Mouse (Mus musculus) macrophage (primary cell): ENCODE measurements around the gene Gulp1. TPM values are rescaled to one million over a fixed set of nuclear protein-coding genes. Genes with fewer than 3 reads are reported as not detected.

ENCODE experiments used
- H3K27ac ChIP-seq: fragments of 350-480 bp; formaldehyde crosslinking; 2 replicates; pipeline ENCODE4 v1.9.0; 2021
- H3K36me3 ChIP-seq: fragments of 350-480 bp; formaldehyde crosslinking; 2 replicates; pipeline ENCODE4 v1.9.0; 2021; ENCODE audit errors: inconsistent target
- H3K4me3 ChIP-seq: fragments of 350-480 bp; formaldehyde crosslinking; 2 replicates; pipeline ENCODE4 v1.9.0; 2021; ENCODE audit errors: inconsistent target
- H3K79me2 ChIP-seq: fragments of 350-480 bp; formaldehyde crosslinking; 2 replicates; pipeline ENCODE4 v1.9.0; 2021; ENCODE audit errors: inconsistent target
- WGBS: methylation state at CpG from one replicate; pipeline ENCODE4 v1.1.7; 2026; ENCODE audit warnings: inconsistent platforms; ENCODE audit not compliant: missing documents; 5-methylcytosine and 5-hydroxymethylcytosine counted together
- polyA plus RNA-seq: library from polyadenylated mRNA; stranded (reverse); fragments of 250-400 nt; gene quantifications from 3 replicates; pipeline ENCODE4 v1.2.4, GENCODE M21; 2018; ENCODE audit warnings: inconsistent platforms
- total RNA-seq, 78 experiments: library from RNA; depleted of rRNA; stranded (reverse); fragments of 250-400 nt; gene quantifications; 1 replicate in 9 of 78; 2 replicates in 24 of 78; 3 replicates in 43 of 78; 4 replicates in 2 of 78; pipeline ENCODE4 v1.2.4; 2018; ENCODE audit warnings: inconsistent platforms in 56 of 78

Gene Gulp1
- total RNA-seq (2018; cell fraction: chromatin; rRNA removed): 1 to 10 TPM in 1 of 26 experiments, not detected in 25; 5.3 TPM
- not detected for total RNA-seq (2018; cell fraction: cytosol; rRNA removed)
- under 1 TPM in 1 of 26 experiments, not detected in 25; 0.96 TPM for total RNA-seq (2018; cell fraction: nucleus; rRNA removed)
- polyA plus RNA-seq: not detected in 3 replicates

DNA sequence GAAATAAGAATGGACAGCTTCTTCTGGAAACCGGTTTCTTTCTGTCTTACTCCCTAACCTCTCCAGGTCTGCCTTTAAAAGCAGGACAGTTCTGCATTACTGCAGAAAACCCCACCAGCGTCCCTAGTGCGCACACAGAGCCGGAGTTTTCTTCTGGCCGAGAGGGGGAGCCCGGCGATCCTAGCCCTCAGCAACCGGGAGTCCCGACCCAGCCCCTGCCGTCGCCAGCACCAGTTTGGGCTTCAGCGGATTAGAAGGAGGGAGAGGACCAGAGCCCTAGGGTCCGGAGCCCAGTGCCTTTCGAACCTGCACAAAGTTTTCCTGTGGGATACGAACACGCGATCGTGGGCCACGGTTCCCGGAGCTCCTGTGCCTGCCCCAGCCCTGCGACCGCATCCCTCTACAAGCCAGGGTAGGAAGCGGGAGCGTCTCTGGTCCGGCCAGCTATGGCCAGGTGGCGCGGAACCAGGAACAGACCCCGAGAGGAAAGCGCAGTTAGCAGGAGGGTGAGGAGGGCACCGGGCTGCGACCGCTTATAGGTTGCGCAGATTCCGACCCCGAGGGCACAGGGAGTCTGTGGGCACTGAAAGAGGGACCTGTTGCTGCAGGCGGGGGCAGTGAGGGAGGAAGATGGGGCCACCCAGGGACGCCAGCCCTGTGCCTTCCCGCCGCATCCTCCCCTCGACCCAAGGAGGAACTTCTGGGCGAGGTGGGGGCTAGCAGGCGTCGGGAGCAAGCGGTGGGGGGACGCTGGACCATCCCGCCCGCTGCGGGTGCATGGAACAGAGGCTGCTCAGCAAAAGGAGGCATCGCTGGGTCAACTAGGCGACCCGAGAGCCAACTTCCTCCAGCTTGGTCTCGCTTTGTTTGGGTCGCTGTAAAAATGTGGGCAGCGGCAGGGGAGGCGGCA, at the start of gene Gulp1:
Gene Gulp1, plus strand, starts transcription at position 51 of the 910 bp plus-strand sequence.
- H3K79me2 ChIP-seq: no peaks in the 10 kb centered on the region
- WGBS: 1% methylated on average over 53 of the region's 55 CpGs

DNA sequence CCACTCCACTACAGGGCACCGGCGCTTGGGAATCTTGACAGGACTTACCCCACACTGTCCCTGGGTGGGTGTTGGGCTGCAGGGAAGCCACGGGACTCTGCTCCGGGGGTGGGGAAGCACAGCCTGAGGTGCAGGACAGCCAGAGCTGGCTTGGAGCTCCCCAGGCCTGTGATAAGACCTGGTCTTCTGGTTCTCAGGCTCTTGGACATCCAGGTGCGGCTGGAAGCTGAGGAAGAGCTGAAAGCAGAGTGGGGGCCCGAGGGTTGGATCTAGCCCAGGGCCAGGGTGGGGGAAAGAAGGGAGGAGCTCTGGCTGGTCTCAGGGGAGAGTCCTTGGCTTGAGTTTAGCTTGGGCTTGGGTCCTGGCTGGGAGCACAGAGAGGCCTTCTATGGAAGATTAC, 1.1 kb upstream of the Gulp1 start:
- Histone ChIP-seq H3K36me3 (no peaks in the 10 kb centered on the region), H3K4me3 (no peak overlapping the region), H3K27ac (no peak overlapping the region), H3K79me2 (no peaks in the 10 kb centered on the region)
- WGBS: 90% methylated on average over 6 of the region's 6 CpGs

More for the DNA sequence above, at the start of gene Gulp1:
- Histone ChIP-seq H3K27ac (no peak within 1 kb of the TSS), H3K36me3 (no peaks in the 10 kb centered on the region), H3K4me3 (no peak within 1 kb of the TSS)

DNA sequence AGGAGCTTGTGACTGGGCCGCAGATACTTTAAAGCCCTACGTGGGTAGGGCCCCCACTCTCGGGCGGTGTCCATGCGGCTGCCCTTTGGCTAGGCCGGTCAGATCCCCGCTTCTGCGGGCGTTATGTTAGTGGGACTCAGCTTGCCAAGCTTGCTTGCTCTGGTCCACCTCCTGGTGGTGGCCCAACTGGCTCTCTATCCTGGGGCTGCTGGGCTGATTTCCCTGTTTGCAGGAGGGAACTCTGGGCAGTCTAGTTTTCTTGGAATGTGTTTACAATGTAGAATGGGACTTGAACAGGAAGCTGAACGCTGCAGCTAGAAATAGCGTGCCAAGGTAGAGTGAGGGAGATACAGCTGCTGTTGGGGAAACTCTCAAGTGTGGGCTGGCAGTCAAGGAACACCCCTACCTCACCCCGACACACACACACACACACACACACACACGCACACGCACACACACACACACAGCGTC, 1.1 kb downstream of the Gulp1 start:
- 5% methylated on average over 12 of the region's 15 CpGs for WGBS
- Histone ChIP-seq H3K4me3 (no peak overlapping the region), H3K27ac (no peak overlapping the region), H3K79me2 (no peaks in the 10 kb centered on the region), H3K36me3 (no peaks in the 10 kb centered on the region)

DNA sequence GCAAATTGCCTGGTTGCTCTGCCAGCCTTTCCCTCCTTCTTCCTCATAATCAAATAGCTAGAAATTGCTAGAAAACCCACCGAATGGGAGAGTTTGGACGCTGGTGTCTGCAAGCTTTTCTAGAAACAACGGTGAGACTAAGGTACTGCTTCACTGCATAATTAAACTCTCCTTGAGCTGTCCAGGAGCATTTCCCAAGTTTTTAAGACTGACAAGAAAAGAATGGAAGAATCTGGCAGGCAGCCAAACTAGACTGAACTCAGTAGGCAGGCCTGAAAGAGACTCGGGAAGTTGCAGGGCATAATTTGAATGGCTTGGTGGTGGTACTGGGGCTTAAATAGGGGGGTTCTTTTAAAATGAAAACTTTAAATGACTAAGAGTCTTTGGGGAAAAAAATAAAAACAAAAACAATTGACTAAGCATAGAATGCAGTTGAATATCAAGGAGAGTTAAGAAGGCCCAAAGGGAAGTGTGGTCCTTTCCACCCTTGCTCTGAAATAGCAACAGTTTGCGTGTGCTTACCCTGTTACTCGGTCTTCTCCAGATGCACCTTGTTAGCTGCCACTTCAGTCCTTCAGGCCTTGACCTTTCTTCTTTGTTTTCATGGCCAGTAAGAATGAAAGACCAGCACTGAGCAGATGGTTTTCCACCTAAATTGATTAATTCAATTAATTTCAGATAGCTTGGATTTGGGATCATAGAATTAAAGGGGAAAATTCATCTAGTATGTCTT, 2.0 kb downstream of the Gulp1 start:
- no peak overlapping the region for H3K4me3 ChIP-seq
- H3K27ac ChIP-seq: no peak overlapping the region
- H3K79me2 ChIP-seq: no peaks in the 10 kb centered on the region
- no peaks in the 10 kb centered on the region for H3K36me3 ChIP-seq
- WGBS: 83% methylated on average over 6 of the region's 6 CpGs

DNA sequence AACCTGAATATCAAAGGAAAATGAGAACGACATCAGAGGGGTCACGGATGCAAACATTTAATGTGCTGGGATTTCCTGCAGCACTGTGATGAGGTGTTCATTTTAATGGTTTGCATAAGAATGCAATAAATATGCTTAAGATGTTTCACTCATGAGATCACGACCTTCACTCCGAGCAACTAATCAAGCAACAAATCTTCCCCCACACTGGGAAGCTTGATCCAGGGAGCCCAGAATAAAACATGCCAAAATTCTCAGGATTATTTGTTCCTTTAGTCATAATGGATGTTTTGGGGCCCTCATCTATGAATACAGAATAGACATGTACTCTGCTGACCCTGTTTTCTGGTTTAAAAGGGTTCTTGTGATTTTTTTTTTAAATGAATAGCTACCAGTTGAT, 16.1 kb downstream of the Gulp1 start:
- Histone ChIP-seq H3K4me3 (no peak overlapping the region), H3K79me2 (no peaks in the 10 kb centered on the region), H3K27ac (no peak overlapping the region), H3K36me3 (no peaks in the 10 kb centered on the region)
- WGBS: 95% methylated on average over 4 of the region's 4 CpGs

DNA sequence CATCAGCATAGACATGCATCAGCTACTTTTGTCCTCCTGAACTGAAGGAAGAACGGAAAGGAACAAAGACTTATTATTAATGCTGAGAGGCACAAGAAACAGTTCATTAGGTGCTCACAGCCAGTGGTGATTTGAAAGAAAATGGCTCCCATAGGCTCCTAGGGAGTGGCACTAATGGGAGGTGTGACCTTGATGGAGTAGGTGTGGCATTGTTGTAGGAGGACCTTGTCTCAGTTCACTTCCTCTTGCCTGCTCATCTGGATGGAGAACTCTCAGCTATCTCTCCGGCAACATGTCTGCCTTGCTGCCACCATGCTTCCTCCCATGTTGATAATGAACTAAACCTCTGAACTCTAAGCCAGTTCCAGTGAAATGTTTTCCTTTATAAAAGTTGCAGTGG, 17.0 kb downstream of the Gulp1 start:
- H3K4me3 ChIP-seq: no peak overlapping the region
- 92% methylated on average over 2 of the region's 2 CpGs for WGBS

DNA sequence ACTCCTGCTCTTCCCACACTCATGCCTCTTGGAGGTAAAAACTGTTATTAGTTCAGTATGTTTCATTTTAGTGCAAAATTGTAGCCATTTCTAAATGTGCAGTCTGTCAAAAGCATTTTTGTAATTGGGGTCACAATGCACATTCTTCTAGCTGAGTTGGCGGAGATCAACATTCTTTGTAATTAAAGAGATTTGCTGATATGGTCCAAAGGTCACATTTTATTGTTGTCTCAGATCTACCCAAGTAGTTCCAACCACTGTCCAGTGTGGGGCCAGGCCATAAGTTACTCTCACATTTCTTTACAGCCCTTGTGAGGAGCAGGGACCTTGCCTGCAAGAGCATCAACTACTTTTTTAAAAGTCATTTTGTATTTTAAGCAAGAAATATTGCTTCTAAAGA, 24.7 kb downstream of the Gulp1 start:
- no peaks in the 10 kb centered on the region for H3K79me2 ChIP-seq
- no peak overlapping the region for H3K4me3 ChIP-seq
- H3K36me3 ChIP-seq: no peaks in the 10 kb centered on the region
- 100% methylated on average over 1 of the region's 1 CpGs for WGBS
- H3K27ac ChIP-seq: no peak overlapping the region

More for the DNA sequence above, 17.0 kb downstream of the Gulp1 start:
- Histone ChIP-seq H3K36me3 (no peaks in the 10 kb centered on the region), H3K79me2 (no peaks in the 10 kb centered on the region), H3K27ac (no peak overlapping the region)

DNA sequence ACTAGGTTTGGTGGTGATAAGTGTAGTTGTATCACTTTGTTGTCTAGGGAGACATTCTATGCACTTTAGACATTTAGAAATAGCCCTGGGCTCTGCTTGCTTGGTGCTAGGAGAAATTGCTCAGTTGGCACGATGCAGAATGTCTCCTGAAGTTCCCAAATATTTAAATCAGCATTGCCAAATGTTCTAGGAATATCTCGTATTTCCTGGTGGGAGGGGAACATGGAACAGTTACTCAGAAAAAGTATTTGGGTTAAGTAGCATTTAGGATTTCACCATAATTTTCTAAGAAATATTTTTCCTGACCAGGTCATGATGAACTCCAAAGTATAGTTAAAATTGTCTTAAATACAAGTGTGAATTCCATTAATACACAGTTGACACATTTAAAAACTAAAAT, 25.3 kb downstream of the Gulp1 start:
- H3K79me2 ChIP-seq: no peaks in the 10 kb centered on the region
- WGBS: 77% methylated on average over 2 of the region's 2 CpGs
- no peak overlapping the region for H3K4me3 ChIP-seq
- no peak overlapping the region for H3K27ac ChIP-seq
- no peaks in the 10 kb centered on the region for H3K36me3 ChIP-seq

DNA sequence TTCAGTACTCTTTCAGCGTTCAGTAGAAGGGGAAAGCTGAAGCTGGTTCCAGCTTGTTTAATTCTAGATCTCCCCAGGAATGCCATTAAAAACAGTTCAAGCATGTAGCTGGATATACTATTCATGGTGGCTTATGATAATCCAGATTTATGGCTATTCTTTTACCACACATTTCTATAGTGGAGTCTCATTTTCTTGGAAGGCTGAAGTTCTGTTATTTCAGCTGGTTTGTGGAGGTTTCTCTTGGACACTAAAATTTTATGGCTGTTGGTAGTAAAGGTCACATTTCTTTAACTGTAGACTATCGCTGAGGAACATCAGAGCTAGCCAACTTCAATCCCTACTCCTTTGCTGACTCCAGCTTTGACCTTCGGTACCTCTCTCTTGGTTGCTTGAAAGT, 29.1 kb downstream of the Gulp1 start:
- Histone ChIP-seq H3K4me3 (no peak overlapping the region), H3K79me2 (no peaks in the 10 kb centered on the region), H3K27ac (no peak overlapping the region), H3K36me3 (no peaks in the 10 kb centered on the region)
- 81% methylated on average over 2 of the region's 3 CpGs for WGBS

DNA sequence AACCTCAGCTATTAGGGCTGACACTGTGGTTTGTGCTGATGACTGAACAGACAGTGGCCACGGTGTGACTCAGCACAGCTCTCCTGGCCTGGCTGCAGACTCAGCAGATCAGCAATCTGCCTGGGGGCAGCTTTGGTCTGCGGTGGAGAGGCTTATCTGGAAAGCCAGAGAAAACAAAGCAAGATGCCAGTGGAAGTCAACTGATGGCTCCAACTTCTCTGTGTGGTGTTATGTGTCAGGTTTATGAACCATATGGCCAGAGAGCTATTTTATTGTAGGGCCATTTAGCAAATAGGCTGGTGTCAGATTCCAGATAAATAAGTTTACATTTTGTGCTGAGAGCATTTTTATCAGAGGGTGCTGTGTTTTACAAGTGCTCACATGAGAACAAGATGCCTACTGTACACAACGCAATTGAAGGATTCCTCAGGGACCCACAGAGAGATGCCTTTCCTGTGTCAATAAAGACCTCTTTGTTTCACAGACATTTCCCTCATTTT, 33.6 kb downstream of the Gulp1 start:
- no peak overlapping the region for H3K4me3 ChIP-seq
- no peak overlapping the region for H3K27ac ChIP-seq
- no peaks in the 10 kb centered on the region for H3K79me2 ChIP-seq
- 29% methylated on average over 3 of the region's 3 CpGs for WGBS
- H3K36me3 ChIP-seq: no peaks in the 10 kb centered on the region

DNA sequence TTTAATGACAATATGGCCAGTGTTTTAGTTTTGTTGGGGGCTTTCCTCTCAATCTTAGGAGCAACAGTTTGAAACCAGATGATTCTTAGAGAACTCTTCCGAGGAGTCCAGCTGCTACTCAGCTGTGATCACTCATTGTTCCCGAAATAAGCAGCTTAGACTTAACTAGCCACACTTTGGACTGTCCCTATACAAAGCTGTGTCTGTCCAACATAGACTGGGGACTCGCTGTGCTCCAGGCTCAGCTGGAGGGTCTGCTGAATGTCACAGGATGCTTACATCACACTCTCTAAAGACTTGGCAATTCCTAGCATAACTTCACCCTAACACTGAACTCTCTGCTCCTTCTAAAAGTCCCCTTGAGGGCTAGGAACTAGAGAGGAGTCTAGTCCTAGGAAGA, 40.4 kb downstream of the Gulp1 start:
- H3K36me3 ChIP-seq: no peaks in the 10 kb centered on the region
- 88% methylated on average over 3 of the region's 3 CpGs for WGBS
- H3K27ac ChIP-seq: no peak overlapping the region
- H3K4me3 ChIP-seq: no peak overlapping the region
- H3K79me2 ChIP-seq: no peaks in the 10 kb centered on the region

DNA sequence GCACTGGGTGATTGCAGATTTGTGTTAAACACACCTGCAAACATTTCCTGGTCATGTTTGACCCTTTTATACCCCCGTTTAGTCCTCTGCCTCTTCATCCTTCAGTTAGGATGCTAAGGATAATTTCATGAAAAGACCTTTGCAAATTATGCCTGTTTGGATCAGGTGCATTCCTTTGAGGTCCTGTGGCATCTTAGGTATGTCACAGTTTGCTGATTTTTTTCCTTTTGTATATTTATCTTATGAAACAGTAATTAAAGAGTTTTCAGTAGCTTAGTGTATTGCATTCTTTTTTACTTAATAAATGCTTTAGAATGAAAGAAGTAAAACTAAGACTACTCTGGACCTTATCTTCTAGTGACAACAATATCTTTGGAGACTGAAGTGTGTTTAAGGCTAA, 41.8 kb downstream of the Gulp1 start:
- H3K4me3 ChIP-seq: no peak overlapping the region
- WGBS: 88% methylated on average over 1 of the region's 1 CpGs
- no peaks in the 10 kb centered on the region for H3K79me2 ChIP-seq
- no peaks in the 10 kb centered on the region for H3K36me3 ChIP-seq
- H3K27ac ChIP-seq: no peak overlapping the region

DNA sequence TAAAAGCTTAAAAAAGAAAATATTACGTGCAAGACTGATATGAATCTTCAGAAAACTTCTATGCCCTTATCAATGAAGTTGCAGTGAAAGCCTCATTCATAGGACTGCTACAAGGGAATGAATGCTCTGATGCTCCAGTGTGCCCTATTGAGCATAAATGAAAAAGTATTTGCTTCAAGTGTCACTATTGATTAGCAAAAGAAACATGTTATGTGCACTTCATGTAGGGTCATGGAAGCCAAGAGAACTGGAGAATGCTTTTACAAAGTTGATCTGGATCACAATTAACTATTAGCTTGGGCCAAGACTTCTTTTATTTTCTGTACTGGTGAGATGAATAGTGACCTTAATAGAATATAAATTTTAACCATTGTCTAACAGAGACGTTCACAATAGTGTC, 47.0 kb downstream of the Gulp1 start:
- no peak overlapping the region for H3K4me3 ChIP-seq
- H3K36me3 ChIP-seq: no peaks in the 10 kb centered on the region
- WGBS: 83% methylated on average over 2 of the region's 2 CpGs
- H3K27ac ChIP-seq: no peak overlapping the region
- H3K79me2 ChIP-seq: no peaks in the 10 kb centered on the region

DNA sequence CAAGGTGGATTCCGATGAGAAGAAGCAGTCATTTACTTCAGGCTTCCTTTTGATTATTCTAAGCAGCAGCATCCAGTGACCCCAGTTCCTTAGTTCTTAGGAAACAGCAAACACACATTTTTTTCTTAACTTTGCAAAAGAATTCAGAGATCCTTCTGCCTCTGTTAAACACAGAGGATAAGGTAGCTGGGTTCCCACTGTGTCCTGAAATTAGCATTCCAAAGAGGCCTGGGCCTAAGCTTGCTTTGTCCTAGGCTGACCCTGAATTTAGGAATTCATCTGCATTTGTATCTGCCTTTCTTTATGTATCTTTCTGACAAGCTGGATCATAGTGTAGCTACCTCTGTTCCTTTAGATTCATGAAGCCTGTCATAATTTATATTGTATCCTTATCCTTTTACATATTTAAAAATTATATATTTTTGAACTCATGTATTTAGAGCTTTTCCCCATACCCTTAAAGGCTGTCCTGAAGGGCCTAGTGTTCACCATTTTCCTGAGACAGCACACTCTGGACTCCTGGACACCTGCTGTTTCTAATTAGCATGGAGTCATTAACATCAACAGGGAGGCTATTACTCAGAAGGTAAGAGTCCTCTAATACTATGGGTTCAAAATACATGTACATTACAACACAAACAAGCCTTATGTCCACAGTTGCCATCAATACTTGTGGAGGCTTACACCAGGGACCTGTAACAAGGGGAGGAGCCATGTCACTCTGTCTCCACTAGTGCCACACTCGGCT, 62.2 kb downstream of the Gulp1 start:
- no peak overlapping the region for H3K27ac ChIP-seq
- 79% methylated on average over 2 of the region's 2 CpGs for WGBS
- H3K36me3 ChIP-seq: no peaks in the 10 kb centered on the region
- no peaks in the 10 kb centered on the region for H3K79me2 ChIP-seq
- no peak overlapping the region for H3K4me3 ChIP-seq
